Mouse (Mus musculus) liver, postnatal 0 days (tissue): ENCODE results near the gene Rufy1.

ENCODE experiments used
- CTCF ChIP-seq: sonication (generic); IDR thresholded peaks from 2 replicates; pipeline ENCODE4 v1.5.1; 2016; ENCODE audit warnings: antibody characterized with exemption, low read depth
- EP300 ChIP-seq: IDR thresholded peaks from 2 replicates; pipeline ENCODE4 v1.6.1; 2016; ENCODE audit warnings: antibody characterized with exemption, low read depth, mild to moderate bottlenecking

DNA sequence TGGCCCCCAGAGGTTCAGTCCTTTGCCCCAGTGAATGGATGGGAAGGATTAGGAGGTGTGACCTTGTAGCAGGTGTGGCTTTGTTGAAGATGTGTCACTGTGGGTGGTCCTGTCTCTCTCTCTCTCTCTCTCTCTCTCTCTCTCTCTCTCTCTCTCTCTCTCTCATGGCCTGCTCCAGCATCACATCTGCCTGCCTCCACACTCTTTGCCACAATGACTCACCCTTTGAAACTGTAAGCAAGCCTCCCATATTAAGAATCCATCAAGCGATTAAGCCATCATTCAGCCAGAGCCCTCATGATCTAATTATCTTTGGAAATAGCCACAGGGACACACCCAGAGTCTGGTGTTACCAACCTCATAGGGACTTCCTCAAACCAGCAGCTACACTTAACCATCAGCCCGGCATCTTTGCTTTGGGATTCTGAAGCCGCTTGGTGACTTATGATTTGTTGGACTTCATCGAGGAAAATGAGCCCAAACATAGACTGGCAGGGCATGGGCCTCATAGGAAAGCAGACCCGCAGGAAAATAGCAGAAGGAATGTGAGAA, 61.5 kb downstream of the Rufy1 start:
- no peak for TF ChIP-seq CTCF
- no peak for TF ChIP-seq EP300
